Mouse (Mus musculus) hindbrain, embryonic 12.5 days (tissue): Measurements from ENCODE around the gene Rubcn. TPM values are rescaled to one million over a fixed set of nuclear protein-coding genes. Genes with fewer than 3 reads are reported as not detected.

Experiments used
- ATAC-seq: fragments of 200-750 bp; cut with Nextera tagmentation; 2 replicates; pipeline ENCODE4 v1.8.0; 2017; ENCODE audit warnings: moderate TSS enrichment; ENCODE audit not compliant: low FRiP score
- H3K27ac ChIP-seq: fragments of 300-500 bp; sonication (generic); 2 replicates; pipeline ENCODE4 v1.5.1; 2016; ENCODE audit warnings: mild to moderate bottlenecking
- H3K27me3 ChIP-seq: fragments of 300-500 bp; sonication (generic); 2 replicates; pipeline ENCODE4 v1.6.1; 2016; ENCODE audit warnings: mild to moderate bottlenecking
- H3K36me3 ChIP-seq: fragments of 300-500 bp; sonication (generic); 2 replicates; pipeline ENCODE4 v1.6.1; 2016; ENCODE audit warnings: mild to moderate bottlenecking
- H3K4me1 ChIP-seq: fragments of 300-500 bp; sonication (generic); 2 replicates; pipeline ENCODE4 v1.6.1; 2016
- H3K4me2 ChIP-seq: fragments of 300-500 bp; sonication (generic); replicated peaks from 2 replicates; pipeline ENCODE4 v1.6.1; 2016; ENCODE audit warnings: mild to moderate bottlenecking
- H3K4me3 ChIP-seq: fragments of 300-500 bp; sonication (generic); 2 replicates; pipeline ENCODE4 v1.5.1; 2016; ENCODE audit warnings: mild to moderate bottlenecking
- H3K9ac ChIP-seq: fragments of 300-500 bp; sonication (generic); 2 replicates; pipeline ENCODE4 v1.6.1; 2016; ENCODE audit warnings: mild to moderate bottlenecking, moderate library complexity
- H3K9me3 ChIP-seq: fragments of 300-500 bp; sonication (generic); replicated peaks from 2 replicates; pipeline ENCODE4 v1.6.1; 2016; ENCODE audit warnings: mild to moderate bottlenecking
- WGBS: fragments of 180-500 bp; shearing (Covaris S2); methylation state at CpG from one replicate; pipeline ENCODE4 v1.1.7; 2016; 5-methylcytosine and 5-hydroxymethylcytosine counted together
- polyA plus RNA-seq: library from polyadenylated mRNA; unstranded; fragments of >200 nt; fragmentation: Nextera tagmentation; extraction: Ambion mirVana; gene quantifications from 2 replicates; pipeline ENCODE4 v1.2.1, GENCODE M21; 2016

The Rubcn gene
- polyA plus RNA-seq, 1 experiment from 2014 or later = 30.1 TPM

GRCm38 (mm10) chr16:32778956-32779355 lies 98.6 kb downstream of the Rubcn start:
- Histone ChIP-seq H3K36me3 (no peaks in the 10 kb centered on the region), H3K9me3 (no peaks in the 10 kb centered on the region), H3K4me2 (no peak overlapping the region), H3K27ac (no peak overlapping the region), H3K4me1 (0 out of 2 replicates have a peak, but pooled peaks cover 4% of the 10 kb centered on the region), H3K27me3 (no peaks in the 10 kb centered on the region), H3K9ac (no peak overlapping the region), H3K4me3 (no peak overlapping the region)
- WGBS = 60% methylated on average over 8 of the region's 8 CpGs
- no peak for ATAC-seq

DNA sequence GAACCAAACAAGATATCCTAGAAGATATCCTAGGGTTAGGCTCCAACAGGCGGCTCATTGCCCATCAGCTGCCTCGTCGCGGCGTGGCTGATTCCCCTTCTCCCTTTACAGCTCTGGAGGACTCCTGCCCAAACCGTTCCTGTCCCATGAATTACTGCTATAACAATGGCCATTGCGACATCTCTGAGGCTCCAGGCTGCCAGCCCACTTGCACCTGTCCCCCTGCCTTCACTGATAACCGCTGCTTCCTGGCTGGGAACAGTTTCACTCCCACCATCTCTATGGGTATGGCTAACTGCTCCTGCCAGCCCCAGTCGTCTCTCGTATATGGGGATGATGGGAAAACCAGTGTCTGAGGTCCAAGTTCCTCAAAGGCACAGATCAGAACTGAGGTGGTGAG lies 100.9 kb downstream of the Rubcn start:
- 83% methylated on average over 10 of the region's 10 CpGs for whole genome bisulfite sequencing
- H3K27me3 ChIP-seq = no peaks in the 10 kb centered on the region
- H3K4me3 ChIP-seq = no peak overlapping the region
- H3K9ac ChIP-seq = no peak overlapping the region
- no peaks in the 10 kb centered on the region for H3K4me1 ChIP-seq
- H3K9me3 ChIP-seq = no peaks in the 10 kb centered on the region
- H3K27ac ChIP-seq = no peak overlapping the region
- H3K4me2 ChIP-seq = no peak overlapping the region
- no peak for ATAC-seq
- H3K36me3 ChIP-seq = no peaks in the 10 kb centered on the region

Other genes starting within 250 kb of the Rubcn start
- gene Tnk2, start 233.9 kb downstream of the Rubcn start, polyA plus RNA-seq = 15.6 and 17.2 TPM in 2 replicates
- 0.27 and 0.35 TPM in 2 replicates for gene Muc4, start 141.9 kb downstream of the Rubcn start, polyA plus RNA-seq
- gene Muc20, start 80.3 kb downstream of the Rubcn start, polyA plus RNA-seq = 0.06 and 0.13 TPM in 2 replicates
- gene Smbd1, start 67.3 kb downstream of the Rubcn start, polyA plus RNA-seq = not detected in 2 replicates
- 121 and 133 TPM in 2 replicates for gene Fyttd1, start 266 bp downstream of the Rubcn start, polyA plus RNA-seq
- gene Lrch3, start 36.3 kb upstream of the Rubcn start, polyA plus RNA-seq = 50.3 and 53.3 TPM in 2 replicates
- gene Iqcg, start 178.5 kb upstream of the Rubcn start, polyA plus RNA-seq = 6.5 and 6.9 TPM in 2 replicates
- 568 and 650 TPM in 2 replicates for gene Rpl35a, start 178.7 kb upstream of the Rubcn start, polyA plus RNA-seq
- 3.0 and 3.4 TPM in 2 replicates for gene Lmln, start 184.8 kb upstream of the Rubcn start, polyA plus RNA-seq